Mouse (Mus musculus): Measurements from ENCODE around the gene Traf3ip3.

Traf3ip3 gene

GRCm38 (mm10) chr1:193207503-193207902 lies 6.0 kb upstream of the Traf3ip3 start, which contains the start of gene Lamb3:
Gene Lamb3 (plus strand): TSS chr1:193207699.
- no peak for DNase-seq (ENCODE audit: low spot score in 2 of 2)

GRCm38 (mm10) chr1:193205431-193205830 lies 3.9 kb upstream of the Traf3ip3 start:
- DNase-seq (ENCODE audit: low spot score in 2 of 2) = no peak

- no peak for DNase-seq (ENCODE audit: low spot score in 2 of 2)
Measured at GRCm38 (mm10) chr1:193203821-193204220, 2.3 kb upstream of the Traf3ip3 start.

GRCm38 (mm10) chr1:193200640-193201382 lies 692 bp downstream of the Traf3ip3 start:
- DNase-seq (ENCODE audit: low spot score in 2 of 2) = no peak

- DNase-seq (ENCODE audit: low spot score in 2 of 2) = no peak
Measured at GRCm38 (mm10) chr1:193198312-193198711, 3.2 kb downstream of the Traf3ip3 start.

GRCm38 (mm10) chr1:193197494-193198205 lies 3.9 kb downstream of the Traf3ip3 start:
- no peak for DNase-seq (ENCODE audit: low spot score in 2 of 2)

GRCm38 (mm10) chr1:193195169-193195810 lies 6.2 kb downstream of the Traf3ip3 start:
- no peak for DNase-seq (ENCODE audit: low spot score in 2 of 2)

- DNase-seq (ENCODE audit: low spot score in 2 of 2) = no peak
Measured at GRCm38 (mm10) chr1:193194416-193195140, 6.9 kb downstream of the Traf3ip3 start.

- no peak for DNase-seq (ENCODE audit: low spot score in 2 of 2)
Measured at GRCm38 (mm10) chr1:193191675-193192283, 9.7 kb downstream of the Traf3ip3 start.

- DNase-seq (ENCODE audit: low spot score in 2 of 2) = no peak
Measured at GRCm38 (mm10) chr1:193189771-193190170, 11.7 kb downstream of the Traf3ip3 start.

GRCm38 (mm10) chr1:193189151-193189621 lies 12.3 kb downstream of the Traf3ip3 start:
- peak in 1 of 2 experiments; percentile 37 for DNase-seq (ENCODE audit: low spot score in 2 of 2)

- no peak for DNase-seq (ENCODE audit: low spot score in 2 of 2)
Measured at GRCm38 (mm10) chr1:193188257-193188656, 13.2 kb downstream of the Traf3ip3 start.

- no peak for DNase-seq (ENCODE audit: low spot score in 2 of 2)
Measured at GRCm38 (mm10) chr1:193181104-193181503, 20.4 kb downstream of the Traf3ip3 start.

GRCm38 (mm10) chr1:193174143-193174733 lies 27.3 kb downstream of the Traf3ip3 start:
- no peak for DNase-seq (ENCODE audit: low spot score in 2 of 2)

GRCm38 (mm10) chr1:193173810-193174129 lies 27.7 kb downstream of the Traf3ip3 start:
- no peak for DNase-seq (ENCODE audit: low spot score in 2 of 2)

- DNase-seq (ENCODE audit: low spot score in 2 of 2) = peak; percentile 89 to 94
Measured at GRCm38 (mm10) chr1:193172991-193173809, 28.3 kb downstream of the Traf3ip3 start.

- DNase-seq (ENCODE audit: low spot score in 2 of 2) = peak in 1 of 2 experiments; percentile 41
Measured at GRCm38 (mm10) chr1:193169856-193170255, 31.6 kb downstream of the Traf3ip3 start.

- no peak for DNase-seq (ENCODE audit: low spot score in 2 of 2)
Measured at GRCm38 (mm10) chr1:193169228-193169627, 32.3 kb downstream of the Traf3ip3 start.

- DNase-seq (ENCODE audit: low spot score in 2 of 2) = no peak
Measured at GRCm38 (mm10) chr1:193167746-193168145, 33.8 kb downstream of the Traf3ip3 start, which contains the start of gene A130010J15Rik. Gene A130010J15Rik (plus strand): TSS chr1:193168046.
